Comparison of ENCODE assay signal across 8 mouse cellular contexts in the genomic region with DNA sequence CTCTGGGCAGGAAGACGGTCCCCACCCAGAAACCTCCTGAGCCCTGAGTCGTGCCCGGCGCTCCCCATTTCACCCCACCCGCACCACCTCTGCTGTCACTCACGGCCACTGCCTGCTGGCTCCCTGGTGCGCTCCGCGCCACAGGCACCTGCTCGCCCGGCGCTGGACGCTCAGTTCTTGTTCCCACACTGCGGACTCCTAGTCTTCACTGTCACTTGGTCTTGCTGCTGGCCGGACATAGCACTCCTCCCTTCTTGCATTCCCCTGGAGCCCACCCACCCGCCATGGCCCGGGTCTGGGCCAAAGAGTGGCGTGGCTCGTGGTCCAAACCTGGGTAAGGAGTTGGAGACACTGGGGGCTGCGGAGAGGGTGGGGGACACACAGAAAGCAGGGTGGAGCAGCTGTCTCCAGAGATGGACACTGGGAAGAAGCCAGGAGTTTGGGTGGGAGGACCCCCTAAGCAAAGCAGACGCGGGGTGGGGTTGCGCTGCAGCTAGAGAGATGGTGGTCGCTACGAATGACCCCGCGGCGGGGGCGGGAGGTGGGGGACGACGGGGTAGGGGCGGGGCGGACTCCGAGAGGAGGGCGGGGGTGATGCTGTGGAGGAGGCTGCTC. TPM values are rescaled to one million over a fixed set of nuclear protein-coding genes. Genes with fewer than 3 reads are reported as not detected.
DNase-seq lines count a peak whose midpoint lies in the region; ATAC-seq and TF ChIP-seq lines count a peak whose summit lies in the region.

A gene (plus strand): TSS at position 233 of the 615 bp plus-strand sequence.

- no peak for DNase-seq in cerebellum, adult 2 months
- no peak for DNase-seq in cerebellum, postnatal 25 days
- peak; percentile 27 for DNase-seq in right cerebral cortex, adult 18-20 months
- no peak for DNase-seq in right cerebral cortex, postnatal 25 days
- peak in 1 of 2 experiments; percentile 56 for DNase-seq in left cerebral cortex, postnatal 10 days (ENCODE audit: extremely low spot score in 1 of 2, low spot score in 2 of 2)
- DNase-seq in neural tube, embryonic 10.5 days (ENCODE audit: extremely low spot score, low spot score): peak; percentile 47
- DNase-seq in thymus, postnatal 10 days (ENCODE audit: low spot score in 2 of 2): no peak

- ATAC-seq in monocyte, adult 5-6 weeks (replicated peaks; ENCODE audit: insufficient number of reproducible peaks, low FRiP score, low TSS enrichment, poor library complexity, severe bottlenecking): no peak

- 4% methylated on average over 28 of the region's 35 CpGs for WGBS in cerebellum, adult 2 months

- no peaks in the 10 kb centered on the region for H3K4me1 ChIP-seq in cerebellum, adult 2 months (ENCODE audit: control insufficient read depth, insufficient read depth, low read length)

- no peak within 1 kb of the TSS for H3K27ac ChIP-seq in cerebellum, adult 2 months (ENCODE audit: insufficient read depth, low read length)

- intact Hi-C loops in left cerebral cortex, postnatal 10 days (cut with DNase I): loop anchor here (5.0 to 10.0 kb wide), 2 partner anchors 96 to 623 kb away; no protein-coding TSS in a partner anchor

- TF ChIP-seq CTCF in cerebellum, adult 2 months (IDR thresholded peaks at IDR 0.05; ENCODE audit: borderline replicate concordance, insufficient read depth, low read depth, low read length): no peak

- no peak for TF ChIP-seq POLR2A in cerebellum, adult 2 months (IDR thresholded peaks at IDR 0.05; ENCODE audit: borderline replicate concordance, insufficient read depth, low read length)

- H3K27me3 ChIP-seq in cerebellum, adult 2 months (ENCODE audit: control insufficient read depth, insufficient read depth, low read length): no peaks in the 10 kb centered on the region; the same call in 1 of the 2 replicates

- peak within 1 kb of the TSS; percentile 40 for H3K4me3 ChIP-seq in cerebellum, adult 2 months (replicated peaks; ENCODE audit: insufficient read depth, low read depth, low read length)

RNA-seq across cellular contexts. Expression of the gene that starts here (rescaled TPM):
- 25.0 and 32.9 TPM in 2 replicates for polyA plus RNA-seq in cerebellum, adult 2 months (2012; rRNA removed)
- 10 to 100 TPM; 67.4 to 76.1 TPM for total RNA-seq in left cerebral cortex, postnatal 10 days (2021)
- not detected in 3 replicates for total RNA-seq in monocyte, adult 5-6 weeks (2017)

Comparison
In these comparisons a context has a peak if more than half of its experiments do, and no peak if none do; other contexts are left out.
1. RNA of the gene that starts here (total RNA-seq): 67.4 to 76.1 TPM in left cerebral cortex, postnatal 10 days; not detected in monocyte, adult 5-6 weeks; every median in the first group is over 10 times any median in the second.
2. DNase-seq: peak in right cerebral cortex, adult 18-20 months (single experiment) and neural tube, embryonic 10.5 days (single experiment); none in cerebellum, adult 2 months (0 of 2), cerebellum, postnatal 25 days (0 of 2), right cerebral cortex, postnatal 25 days (single experiment) and thymus, postnatal 10 days (0 of 2).